Mouse (Mus musculus) adrenal gland (tissue): ENCODE results near the gene Gm49384.

Experiments used
- intact Hi-C: fragments of 180-260 bp; cut with DNase I; formaldehyde crosslinking; loops from one replicate; pipeline ENCODE4 v1.15.1; 2025

Gene Gm49384

DNA sequence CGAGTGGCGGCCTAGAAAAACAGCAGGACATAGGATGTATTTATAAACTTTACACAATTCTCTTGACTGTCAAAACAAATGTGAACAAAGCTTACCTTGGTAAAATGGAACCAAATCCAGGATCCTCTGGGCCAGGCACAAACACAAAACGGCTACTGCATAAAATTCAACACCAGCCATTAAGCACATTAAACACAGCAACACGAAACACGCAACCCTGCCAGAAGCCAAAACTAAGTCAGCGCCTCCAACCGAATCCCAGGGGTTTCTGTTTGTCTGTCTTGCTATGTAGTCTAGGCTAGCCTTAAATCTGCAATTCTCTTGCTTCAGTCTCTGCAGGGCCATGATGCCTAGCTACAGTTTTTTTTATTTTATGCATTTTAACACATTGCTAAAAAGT, 3.9 kb upstream of the Gm49384 start:
- intact Hi-C loops, result loop anchor here (10.0 kb wide), 1 partner anchor 367 kb away; no protein-coding TSS in a partner anchor

DNA sequence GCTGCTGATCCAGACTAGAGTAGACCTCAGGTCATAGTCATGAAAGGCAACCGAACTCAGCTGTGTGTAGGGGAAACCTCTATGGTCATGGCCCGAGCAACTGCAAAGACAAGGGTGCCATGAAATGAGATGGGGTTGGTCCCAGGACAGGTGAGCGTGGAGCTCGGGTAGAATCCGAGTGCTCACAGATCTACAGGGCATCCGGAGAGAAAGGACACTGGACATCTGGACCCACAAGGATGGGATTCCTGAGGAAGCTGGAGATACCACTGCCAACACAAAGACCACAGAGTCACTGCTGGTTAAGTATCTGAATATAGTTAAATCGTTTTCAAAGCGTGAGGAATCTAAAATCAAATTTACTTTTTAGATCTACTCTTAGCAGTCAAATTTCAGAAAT, 3.3 kb upstream of the Gm49384 start:
- intact Hi-C loops, result loop anchor here (10.0 kb wide), 1 partner anchor 367 kb away; no protein-coding TSS in a partner anchor

DNA sequence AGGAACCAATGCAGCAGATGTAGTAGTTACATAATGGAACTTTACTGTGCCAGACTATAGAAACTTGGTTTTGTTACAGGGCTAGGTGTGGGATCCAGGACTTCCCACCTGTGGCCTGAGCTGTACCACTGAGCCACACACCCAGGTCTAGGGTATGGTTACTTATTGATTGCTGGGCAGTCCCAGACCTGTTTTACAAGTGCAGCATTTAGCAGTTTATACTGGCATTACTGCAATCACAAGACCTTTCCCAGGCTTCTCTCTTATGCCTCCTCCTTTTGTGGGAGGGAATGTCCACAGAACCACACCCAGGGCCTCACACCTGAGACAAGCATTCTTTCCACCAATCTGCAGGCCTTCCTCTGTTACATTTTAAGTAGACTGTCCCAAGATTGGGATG, 5.1 kb downstream of the Gm49384 start:
- intact Hi-C loops, result loop anchor here (5.0 kb wide), 1 partner anchor 108 kb away; no protein-coding TSS in a partner anchor

DNA sequence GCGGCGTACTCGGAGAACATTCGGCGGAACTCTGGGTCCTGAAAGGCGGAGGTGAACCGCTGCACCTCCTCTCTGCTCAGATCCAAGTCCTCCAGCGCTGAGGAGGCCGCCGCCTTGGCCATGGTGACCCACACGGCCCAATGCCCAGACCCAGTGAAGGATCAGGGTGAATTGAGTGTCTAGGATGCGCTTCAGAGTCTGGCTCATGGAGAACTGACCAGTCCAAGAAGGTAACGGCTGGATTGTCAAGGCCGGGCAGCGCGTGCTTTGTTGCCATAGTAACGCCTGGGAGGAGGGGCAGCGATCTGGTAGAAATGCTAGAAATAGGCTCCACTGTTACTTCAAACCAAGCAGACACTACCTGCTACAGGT, 5.9 kb downstream of the Gm49384 start, which contains the start of gene Dnaaf2:
Gene Dnaaf2 (minus strand): TSS at position 266 of the 372 bp plus-strand sequence.
- intact Hi-C loops, result loop anchor here (5.0 kb wide), 1 partner anchor 109 kb away; no protein-coding TSS in a partner anchor

DNA sequence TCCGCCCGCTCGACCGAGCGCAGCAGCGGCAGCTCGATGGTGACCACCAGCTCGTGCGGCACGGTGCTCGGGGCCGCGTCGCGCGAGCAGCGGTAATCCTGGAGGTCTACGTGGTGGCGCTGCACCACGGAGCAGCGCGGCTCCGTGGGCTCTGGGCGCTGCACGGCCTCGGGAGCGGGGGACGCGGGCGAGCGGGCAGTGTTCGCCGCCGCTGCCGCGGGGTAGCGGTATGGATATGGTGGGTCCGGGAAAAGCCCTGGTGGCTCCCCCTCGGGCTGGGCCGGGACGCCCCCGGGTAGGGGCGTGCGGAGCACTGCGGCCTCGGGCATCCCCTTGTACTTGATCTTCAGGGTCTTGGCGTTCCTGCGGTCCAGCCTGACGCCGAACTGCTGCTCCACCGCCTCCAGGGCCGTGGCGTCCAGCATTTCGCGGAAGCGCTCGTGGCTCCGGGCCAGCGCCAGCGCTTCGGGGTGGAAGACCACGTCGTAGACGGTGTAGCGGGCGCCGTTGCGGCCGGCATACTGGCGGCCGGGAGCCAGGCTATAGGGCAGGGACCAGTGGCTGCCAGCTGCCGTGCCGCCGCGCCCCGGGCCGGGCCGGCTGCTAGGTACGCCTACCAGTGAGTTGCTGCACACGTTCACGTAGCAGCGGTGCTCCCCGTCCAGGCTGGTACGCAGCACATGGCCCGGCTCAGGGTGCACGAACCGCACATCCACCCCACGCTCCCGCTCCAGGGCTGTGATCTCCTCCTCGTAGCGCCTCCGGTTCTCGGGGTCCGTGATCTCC, 6.5 kb downstream of the Gm49384 start:
- intact Hi-C loops, result loop anchor here (5.0 kb wide), 1 partner anchor 110 kb away; no protein-coding TSS in a partner anchor

DNA sequence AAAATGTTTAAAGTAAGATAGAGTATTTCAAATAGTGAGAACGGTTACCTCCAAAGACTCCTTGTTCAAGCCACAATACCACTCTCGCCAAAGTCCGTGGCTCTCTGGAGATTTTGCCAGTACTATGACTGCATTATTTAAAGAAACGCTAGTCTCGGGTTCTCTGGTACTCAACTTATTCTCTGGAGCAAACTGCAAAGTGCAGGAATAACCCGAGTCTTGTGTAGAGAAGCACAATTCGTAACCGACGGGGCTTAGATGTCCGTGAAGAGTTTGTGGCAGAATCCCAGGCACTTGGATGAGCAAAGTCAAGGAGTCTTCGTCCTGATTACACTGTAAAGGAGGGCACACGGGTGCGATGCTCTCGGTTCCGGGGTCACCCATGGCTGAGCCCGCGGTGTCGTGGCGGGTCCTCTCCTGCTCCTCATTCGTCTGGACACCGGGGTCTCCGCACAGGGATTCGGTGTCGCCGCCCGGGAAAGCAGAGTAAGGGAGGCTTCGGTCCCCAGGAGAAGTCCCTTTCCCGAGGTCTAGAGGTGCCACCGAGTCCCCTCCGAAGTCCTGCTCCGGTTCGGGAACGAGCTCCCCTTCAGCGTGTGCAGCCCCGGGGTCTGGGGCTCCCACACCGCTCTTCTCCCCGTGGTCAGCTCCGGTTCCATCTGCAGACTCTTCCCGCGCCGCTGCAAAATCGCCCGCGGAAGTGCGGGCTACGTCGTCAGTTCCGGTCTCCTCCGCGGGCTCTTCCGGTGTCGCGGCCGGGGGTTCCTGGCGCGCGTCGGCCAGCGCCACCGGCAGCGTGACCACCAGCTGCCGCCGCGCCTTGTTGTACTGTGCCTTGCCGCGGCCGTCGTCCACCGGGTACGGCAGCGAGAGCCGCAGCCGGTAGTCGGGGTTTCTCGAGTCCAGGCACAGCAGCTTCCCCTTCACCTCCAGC, 7.4 kb downstream of the Gm49384 start, which contains the start of gene Gm49383:
Gene Gm49383 (minus strand): TSS at position 661 of the 934 bp plus-strand sequence.
- intact Hi-C loops, result loop anchor here (5.0 kb wide), 1 partner anchor 111 kb away; no protein-coding TSS in a partner anchor

DNA sequence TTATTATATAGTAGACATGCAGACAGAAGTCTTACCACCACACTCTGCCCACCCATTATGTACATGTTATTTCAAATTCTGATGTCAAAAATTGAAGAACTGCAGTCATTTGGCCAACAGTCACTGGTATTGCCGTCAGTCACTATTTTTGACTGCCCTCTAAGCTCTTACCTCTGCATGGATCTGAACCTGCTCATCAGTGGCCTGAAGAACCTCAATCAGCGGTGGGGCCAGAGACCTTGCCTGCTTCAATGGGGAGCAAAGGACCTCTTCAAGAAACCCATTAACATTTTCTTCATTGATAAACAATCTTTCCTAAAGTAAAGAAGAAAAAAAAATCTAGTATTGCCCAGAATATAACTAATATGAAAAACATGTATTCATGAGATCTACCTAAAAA, 11.4 kb downstream of the Gm49384 start:
- intact Hi-C loops, result no loop called here

DNA sequence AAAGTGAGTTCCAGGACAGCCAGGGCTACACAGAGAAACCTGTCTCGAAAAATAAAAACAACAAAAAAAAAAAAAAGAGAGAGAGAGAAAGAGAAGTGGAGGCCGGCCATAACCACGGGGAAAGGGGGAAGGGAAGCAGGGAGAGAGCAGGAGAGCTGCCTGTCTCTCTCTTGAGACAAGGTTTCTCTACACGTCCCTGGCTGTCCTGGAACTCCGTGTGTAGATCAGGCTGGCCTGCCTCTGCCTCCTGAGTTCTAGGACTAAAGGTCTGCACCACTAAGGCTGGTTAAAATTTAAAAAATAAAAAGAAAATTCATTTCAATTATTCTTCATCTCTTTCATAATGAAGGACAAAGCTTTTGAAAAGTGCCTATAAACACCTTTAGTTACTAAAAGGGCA, 12.7 kb downstream of the Gm49384 start:
- intact Hi-C loops, result no loop called here

DNA sequence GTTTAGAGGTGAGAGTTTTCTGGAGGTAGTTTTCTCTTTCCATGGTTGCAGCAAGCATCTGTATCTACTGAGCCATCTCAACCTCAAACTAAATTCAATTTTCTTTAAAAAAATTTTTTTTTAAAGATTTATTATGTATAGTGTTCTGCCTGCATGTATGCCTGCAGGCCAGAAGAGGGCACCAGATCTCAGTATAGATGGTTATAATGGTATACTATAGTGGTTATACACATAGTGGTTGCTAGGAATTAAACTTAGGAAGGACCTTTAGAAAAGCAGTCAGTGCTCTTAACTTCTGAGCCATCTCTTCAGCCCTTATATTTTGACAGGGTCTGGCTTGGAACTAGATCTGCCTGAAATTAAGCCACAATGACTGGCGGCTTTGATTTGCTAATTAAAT, 13.5 kb downstream of the Gm49384 start:
- intact Hi-C loops, result no loop called here

DNA sequence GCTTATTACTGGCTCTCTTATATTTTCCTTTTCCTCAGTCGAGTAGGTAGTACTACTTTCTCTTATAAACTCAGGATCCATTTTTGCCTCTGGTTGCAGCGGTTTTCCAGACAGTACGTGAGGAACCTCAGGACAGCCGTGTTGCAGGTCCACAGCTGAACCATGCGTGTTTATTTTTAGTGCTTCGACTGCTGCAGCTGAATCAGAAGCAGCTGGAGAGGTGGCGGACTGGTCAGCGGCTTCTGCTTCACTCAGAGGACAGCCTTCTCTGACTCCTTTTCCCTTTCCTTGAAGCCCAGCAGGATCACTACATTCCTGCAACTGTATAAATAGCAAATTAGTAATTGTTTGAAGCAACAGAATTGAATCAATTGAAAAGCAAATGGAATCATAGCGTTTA, 14.0 kb downstream of the Gm49384 start:
- intact Hi-C loops, result no loop called here

DNA sequence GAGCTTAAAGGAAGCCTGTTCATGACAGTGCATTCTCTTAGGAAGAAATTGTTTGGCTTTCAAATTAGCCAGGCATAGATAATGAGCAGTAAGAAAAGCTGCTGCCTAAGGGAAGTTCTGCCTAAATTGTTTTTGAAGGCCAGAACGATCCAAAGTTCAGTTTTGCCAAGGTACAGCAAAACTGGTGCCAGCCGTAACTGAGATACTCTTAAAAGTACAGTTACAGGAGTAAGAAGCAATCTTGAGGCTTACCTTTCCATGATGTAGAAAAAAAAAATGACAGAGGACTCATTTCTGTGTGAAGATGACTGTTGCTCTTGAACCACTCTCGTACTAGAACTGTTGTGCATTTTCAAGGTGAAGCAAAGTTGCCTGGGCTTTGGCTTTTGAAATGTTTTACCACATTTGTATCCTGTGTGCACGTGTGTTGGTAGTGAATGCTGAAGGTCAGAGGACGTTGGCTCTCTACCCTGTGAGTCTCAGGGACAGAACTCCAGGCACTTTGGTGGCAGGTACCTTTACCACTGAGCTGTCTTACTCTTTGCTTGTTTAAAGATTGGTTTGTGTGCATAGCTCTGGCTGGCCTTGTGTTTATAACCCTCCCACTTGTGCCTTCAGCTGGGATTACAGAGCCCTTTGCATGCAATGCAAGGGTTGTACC, 17.1 kb downstream of the Gm49384 start:
- intact Hi-C loops, result loop anchor here (5.0 kb wide), 1 partner anchor 110 kb away; the partner anchor contains the start of gene Klhdc2

DNA sequence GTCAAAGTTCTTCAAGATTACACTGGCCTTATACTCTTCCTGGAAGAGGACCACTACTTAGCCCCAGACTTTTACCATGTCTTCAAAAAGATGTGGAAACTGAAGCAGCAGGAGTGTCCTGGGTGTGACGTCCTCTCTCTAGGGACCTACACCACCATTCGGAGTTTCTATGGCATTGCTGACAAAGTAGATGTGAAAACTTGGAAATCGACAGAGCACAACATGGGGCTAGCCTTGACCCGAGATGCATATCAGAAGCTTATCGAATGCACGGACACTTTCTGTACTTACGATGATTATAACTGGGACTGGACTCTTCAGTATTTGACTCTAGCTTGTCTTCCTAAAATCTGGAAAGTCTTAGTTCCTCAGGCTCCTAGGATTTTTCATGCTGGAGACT, 18.7 kb downstream of the Gm49384 start:
- intact Hi-C loops, result loop anchor here (5.0 kb wide), 1 partner anchor 112 kb away; the partner anchor contains the start of gene Klhdc2

DNA sequence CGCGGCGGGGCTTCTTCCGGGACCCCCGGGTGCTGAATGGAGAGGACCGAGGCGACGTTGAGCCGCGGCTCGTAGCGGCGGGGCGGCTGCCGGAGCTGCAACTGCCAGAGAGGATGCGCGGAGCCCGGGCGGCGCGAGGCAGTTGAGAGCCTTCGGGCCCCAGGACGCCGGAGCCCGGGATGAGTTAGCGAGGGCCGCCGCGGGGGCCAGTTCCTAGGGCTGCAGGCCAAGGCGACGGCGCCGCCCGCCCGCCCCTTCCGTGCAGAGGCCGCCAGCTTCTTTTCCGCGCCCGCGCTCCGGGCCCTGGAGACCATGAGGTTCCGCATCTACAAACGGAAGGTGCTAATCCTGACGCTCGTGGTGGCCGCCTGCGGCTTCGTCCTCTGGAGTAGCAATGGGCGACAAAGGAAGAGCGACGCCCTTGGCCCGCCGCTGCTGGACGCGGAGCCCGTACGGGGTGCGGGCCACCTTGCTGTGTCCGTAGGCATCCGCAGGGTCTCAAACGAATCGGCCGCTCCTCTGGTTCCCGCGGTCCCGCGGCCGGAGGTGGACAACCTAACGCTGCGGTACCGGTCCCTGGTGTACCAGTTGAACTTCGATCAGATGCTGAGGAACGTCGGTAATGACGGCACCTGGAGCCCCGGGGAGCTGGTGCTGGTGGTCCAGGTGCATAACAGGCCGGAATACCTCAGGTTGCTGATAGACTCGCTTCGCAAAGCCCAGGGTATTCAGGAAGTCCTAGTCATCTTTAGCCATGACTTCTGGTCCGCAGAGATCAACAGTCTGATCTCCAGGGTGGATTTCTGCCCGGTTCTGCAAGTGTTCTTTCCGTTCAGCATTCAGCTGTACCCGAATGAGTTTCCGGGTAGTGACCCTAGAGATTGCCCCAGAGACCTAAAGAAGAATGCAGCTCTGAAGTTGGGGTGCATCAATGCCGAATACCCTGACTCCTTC, 19.4 kb downstream of the Gm49384 start:
- intact Hi-C loops, result loop anchor here (5.0 kb wide), 1 partner anchor 113 kb away; the partner anchor contains the start of gene Klhdc2

DNA sequence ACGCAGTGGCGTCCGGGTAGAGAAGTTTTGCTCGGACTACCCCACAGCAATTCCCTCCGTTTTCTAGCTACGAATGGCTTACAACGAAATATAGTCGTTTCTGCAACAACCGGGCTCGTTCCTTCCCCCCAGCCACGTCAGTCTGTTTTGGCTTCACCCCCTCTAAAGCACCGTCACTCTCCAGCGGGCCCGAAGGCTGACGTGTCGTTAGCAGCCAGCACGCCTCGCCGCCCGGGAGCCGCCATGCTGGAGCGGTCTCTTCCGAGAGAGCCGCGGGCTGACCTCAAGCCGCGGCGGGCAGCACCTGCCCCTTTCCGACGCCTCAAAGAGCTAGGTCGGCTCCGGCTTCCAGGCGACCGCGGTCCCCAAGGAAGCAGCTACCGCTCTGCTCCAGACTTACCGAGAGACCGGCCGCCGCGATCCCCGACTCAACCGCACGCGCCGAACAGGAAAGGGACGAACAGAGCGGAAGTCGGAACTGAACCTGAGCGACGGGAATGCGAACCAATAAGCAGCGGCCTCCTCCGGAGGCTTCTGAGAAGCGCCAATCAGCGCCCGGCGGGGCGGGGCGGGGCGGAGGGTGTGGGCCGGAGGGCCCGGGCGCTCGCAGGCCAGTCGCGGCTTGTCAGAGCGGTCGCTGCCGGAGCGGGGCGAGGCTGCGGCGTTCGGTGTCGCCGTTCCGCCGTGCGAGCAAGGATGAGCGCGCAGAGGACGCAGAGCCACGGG, 20.3 kb downstream of the Gm49384 start, which contains the start of the genes Rpl36al and Mgat2:
Gene Rpl36al (minus strand): TSS at position 501 of the 726 bp plus-strand sequence.
Gene Mgat2 (plus strand): TSS at position 575 of the 726 bp plus-strand sequence.
- intact Hi-C loops, result no loop called here

DNA sequence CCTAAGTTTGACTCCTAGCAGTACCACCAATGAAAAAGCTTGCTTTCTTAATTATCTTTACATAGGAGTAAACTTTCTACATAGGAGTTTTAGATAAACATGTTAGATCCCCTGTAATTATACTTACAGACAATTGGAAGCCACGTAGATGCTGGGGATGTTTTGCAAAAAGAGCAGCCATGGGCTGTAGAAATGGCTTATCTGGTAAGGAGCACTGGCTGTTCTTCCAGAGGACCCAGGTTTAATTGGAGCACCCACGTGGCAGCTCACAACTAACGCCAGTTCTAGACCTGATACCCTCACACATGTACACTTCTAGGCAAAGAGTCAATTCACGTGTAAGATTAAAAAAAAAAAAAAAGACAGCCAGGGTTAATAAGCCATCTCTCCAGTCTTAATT, 22.3 kb downstream of the Gm49384 start:
- intact Hi-C loops, result no loop called here

DNA sequence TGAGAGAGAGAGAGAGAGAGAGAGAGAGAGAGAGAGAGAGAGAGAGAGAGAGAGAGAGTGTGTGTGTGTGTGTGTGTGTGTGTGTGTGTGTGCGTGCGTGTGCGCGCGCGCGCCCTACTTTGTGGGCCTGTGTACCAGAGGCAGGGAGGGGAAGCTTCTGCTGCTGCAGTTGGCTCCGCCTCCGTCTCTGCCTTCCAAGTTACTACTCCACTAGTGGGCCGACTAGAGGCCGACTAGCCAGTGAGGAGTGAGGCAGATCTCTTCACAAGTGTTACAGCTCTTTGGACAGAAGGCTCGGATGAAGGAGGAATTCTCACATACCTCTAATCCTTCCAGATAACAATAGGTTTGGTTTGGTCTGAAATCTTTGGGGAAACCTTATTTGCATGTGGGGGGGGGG, 24.7 kb downstream of the Gm49384 start:
- intact Hi-C loops, result no loop called here

DNA sequence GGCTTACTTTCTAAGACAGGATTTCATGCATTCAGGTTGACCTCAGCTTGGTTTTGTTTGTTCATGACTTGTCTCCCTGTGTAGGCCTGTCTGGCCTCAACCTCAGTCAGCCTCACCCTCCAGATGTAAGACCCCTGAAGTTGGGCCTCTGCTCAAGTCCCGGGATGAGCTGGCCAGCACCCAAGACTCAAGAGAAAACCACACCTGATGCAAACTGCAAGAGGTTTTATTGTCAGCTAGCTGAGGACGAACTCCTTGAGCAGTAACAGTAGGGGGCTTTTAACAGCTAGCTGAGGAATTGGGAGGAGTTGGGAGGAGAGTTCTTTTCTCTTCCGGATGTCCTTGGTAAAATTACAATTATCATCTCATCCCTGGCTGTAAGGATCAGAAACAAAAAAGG, 26.5 kb downstream of the Gm49384 start:
- intact Hi-C loops, result no loop called here

DNA sequence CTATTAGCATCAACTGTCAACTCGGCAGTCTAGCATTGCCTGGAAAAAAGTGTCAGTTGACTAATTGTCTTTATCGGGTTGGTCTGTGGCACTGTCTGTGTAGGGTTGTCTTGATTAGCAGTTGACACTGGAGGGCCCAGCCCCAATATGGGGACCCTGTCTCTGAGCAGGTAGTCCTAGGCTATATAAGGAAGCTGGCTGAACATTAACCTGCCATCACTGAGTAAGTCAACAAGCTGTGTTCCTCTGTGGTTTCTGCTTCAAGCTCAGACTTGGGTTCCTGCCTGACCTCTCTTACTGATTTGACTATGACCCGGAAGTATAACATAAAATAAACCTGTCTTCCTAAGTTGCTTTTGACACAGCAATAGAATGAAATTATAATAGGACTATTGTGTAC, 28.1 kb downstream of the Gm49384 start:
- intact Hi-C loops, result no loop called here

DNA sequence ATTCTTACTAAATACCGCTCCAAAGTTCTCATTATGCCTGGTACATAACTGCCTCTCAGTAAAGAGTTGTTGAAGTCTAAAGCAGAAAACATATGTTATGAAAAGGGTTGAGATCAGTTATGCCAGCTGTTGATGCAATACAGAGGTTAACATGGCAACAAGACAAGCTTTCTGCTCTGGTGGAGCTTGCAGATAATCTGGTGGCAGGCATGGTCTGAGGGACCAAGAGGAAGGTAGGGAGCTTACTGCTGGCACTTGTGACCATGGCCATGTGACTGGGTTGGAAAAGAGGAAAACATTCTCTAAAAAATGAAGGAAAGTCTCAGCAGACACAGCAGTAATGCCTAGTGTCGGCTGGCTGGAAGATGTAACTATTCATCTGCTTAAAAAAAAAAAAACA, 32.8 kb downstream of the Gm49384 start:
- intact Hi-C loops, result no loop called here
